Mouse (Mus musculus): ENCODE results near the gene Zranb1. TPM values are rescaled to one million over a fixed set of nuclear protein-coding genes. Genes with fewer than 3 reads are reported as not detected.

Gene Zranb1
- polyA plus RNA-seq, 1 experiment from 2014 or later, result 9.9 TPM

- WGBS, result 87% methylated on average over 9 of the region's 9 CpGs
Observed at GRCm38 (mm10) chr7:132992967-132993615, 62.1 kb downstream of the Zranb1 start.

DNA sequence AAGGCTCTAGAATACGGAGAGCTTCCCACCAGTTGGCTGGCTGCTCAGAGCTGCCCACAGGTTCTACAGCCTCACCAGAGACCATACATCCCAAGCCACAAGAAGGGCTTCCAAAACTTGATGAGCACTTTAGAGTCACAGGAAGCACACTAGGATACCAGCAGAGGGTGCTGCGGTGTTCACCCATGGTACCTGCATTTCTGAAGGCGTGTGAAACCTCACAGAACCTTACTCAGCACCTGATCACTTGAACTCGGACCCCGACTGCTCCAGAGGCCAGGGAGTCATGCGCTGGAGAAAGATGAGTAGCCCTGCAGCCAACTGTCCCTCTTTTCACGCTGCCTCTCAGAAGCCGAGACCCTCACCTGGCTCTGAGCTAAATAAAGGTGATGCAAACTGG lies 63.2 kb downstream of the Zranb1 start:
- Histone ChIP-seq H3K27me3 (ENCODE audit: poor library complexity, severe bottlenecking) (no peaks in the 10 kb centered on the region), H3K9me3 (no peaks in the 10 kb centered on the region), H3K27ac (no peak overlapping the region), H3K36me3 (replicated peaks) (peaks cover 100% of the 10 kb centered on the region), H3K4me1 (no peaks in the 10 kb centered on the region), H3K4me3 (no peak overlapping the region)
- DNase-seq (ENCODE audit: extremely low spot score, low spot score), result peak; percentile 11
- WGBS, result 89% methylated on average over 8 of the region's 8 CpGs

More at GRCm38 (mm10) chr7:132992967-132993615, 62.1 kb downstream of the Zranb1 start:
- no peak overlapping the region for H3K4me3 ChIP-seq
- no peaks in the 10 kb centered on the region for H3K27me3 ChIP-seq (ENCODE audit: poor library complexity, severe bottlenecking)
- no peak overlapping the region for H3K27ac ChIP-seq
- peak; percentile 10 for DNase-seq (ENCODE audit: extremely low spot score, low spot score)
- H3K4me1 ChIP-seq, result no peaks in the 10 kb centered on the region
- H3K9me3 ChIP-seq, result no peaks in the 10 kb centered on the region
- H3K36me3 ChIP-seq (replicated peaks), result peaks cover 100% of the 10 kb centered on the region

- peak; percentile 9 for DNase-seq (ENCODE audit: extremely low spot score, low spot score)
- 87% methylated on average over 6 of the region's 6 CpGs for WGBS
- peaks cover 100% of the 10 kb centered on the region for H3K36me3 ChIP-seq (replicated peaks)
- H3K4me3 ChIP-seq, result no peak overlapping the region
- H3K9me3 ChIP-seq, result no peaks in the 10 kb centered on the region
- H3K27ac ChIP-seq, result no peak overlapping the region
- H3K27me3 ChIP-seq (ENCODE audit: poor library complexity, severe bottlenecking), result no peaks in the 10 kb centered on the region
- H3K4me1 ChIP-seq, result no peaks in the 10 kb centered on the region
Observed at GRCm38 (mm10) chr7:132994628-132995191, 63.8 kb downstream of the Zranb1 start.

- WGBS, result 88% methylated on average over 5 of the region's 5 CpGs
- no peaks in the 10 kb centered on the region for H3K9me3 ChIP-seq
- H3K27me3 ChIP-seq (ENCODE audit: poor library complexity, severe bottlenecking), result no peaks in the 10 kb centered on the region
- peaks cover 100% of the 10 kb centered on the region for H3K36me3 ChIP-seq (replicated peaks)
- no peaks in the 10 kb centered on the region for H3K4me1 ChIP-seq
- no peak overlapping the region for H3K27ac ChIP-seq
- H3K4me3 ChIP-seq, result no peak overlapping the region
- DNase-seq (ENCODE audit: extremely low spot score, low spot score), result no peak
Observed at GRCm38 (mm10) chr7:132996391-132996790, 65.4 kb downstream of the Zranb1 start.

DNA sequence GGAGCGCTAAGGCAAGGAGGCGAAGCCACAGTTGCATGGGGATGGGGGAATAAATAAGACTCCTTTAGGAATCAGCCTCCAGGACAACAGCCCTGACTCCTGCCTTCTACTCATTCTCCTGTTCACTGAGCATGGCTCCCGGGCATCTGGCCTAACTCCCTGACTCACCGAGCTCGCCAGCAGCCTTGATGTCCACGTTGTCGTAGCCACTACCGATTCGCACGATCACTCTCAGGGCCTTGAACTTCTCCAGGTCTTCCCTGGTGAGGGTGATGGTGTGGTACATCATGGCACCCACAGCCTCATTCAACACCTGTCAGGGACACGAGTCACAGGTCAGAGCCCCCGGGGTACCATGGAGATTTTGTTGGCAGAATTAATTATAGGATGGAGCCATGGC lies 67.7 kb downstream of the Zranb1 start:
- H3K9me3 ChIP-seq, result no peaks in the 10 kb centered on the region
- 0 out of 2 replicates have a peak, but pooled peaks cover 1% of the 10 kb centered on the region for H3K4me1 ChIP-seq
- no peak overlapping the region for H3K4me3 ChIP-seq
- 97% methylated on average over 12 of the region's 12 CpGs for WGBS
- H3K27ac ChIP-seq, result no peak overlapping the region
- no peaks in the 10 kb centered on the region for H3K27me3 ChIP-seq (ENCODE audit: poor library complexity, severe bottlenecking)
- no peak for DNase-seq (ENCODE audit: extremely low spot score, low spot score)
- H3K36me3 ChIP-seq (replicated peaks), result peaks cover 98% of the 10 kb centered on the region

GRCm38 (mm10) chr7:132999061-132999460 lies 68.1 kb downstream of the Zranb1 start:
- Histone ChIP-seq H3K9me3 (no peaks in the 10 kb centered on the region), H3K27ac (no peak overlapping the region), H3K36me3 (replicated peaks) (peaks cover 94% of the 10 kb centered on the region), H3K4me1 (0 out of 2 replicates have a peak, but pooled peaks cover 5% of the 10 kb centered on the region), H3K27me3 (ENCODE audit: poor library complexity, severe bottlenecking) (no peaks in the 10 kb centered on the region), H3K4me3 (no peak overlapping the region)
- 95% methylated on average over 11 of the region's 11 CpGs for WGBS
- DNase-seq (ENCODE audit: extremely low spot score, low spot score), result no peak

DNA sequence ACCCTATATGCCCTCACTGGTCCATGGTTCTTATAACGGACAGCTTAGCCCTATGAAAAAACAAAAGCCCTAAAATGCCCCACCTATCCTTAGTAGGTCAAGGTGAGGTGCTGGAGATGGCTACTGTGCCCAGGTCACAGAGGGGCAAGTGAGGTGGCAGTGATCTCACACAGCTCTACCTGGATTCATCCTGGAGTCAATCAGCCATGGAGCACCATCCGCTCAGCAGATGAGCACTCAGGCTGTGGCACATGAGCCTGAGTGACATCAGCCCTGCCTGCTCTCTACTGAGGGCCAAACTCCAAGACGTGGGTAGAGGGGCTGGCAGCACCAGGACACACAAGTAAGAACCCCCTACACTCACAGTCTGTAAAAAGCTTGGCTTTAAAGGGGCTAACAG lies 70.4 kb downstream of the Zranb1 start:
- H3K27me3 ChIP-seq (ENCODE audit: poor library complexity, severe bottlenecking), result no peaks in the 10 kb centered on the region
- DNase-seq (ENCODE audit: extremely low spot score, low spot score), result no peak
- H3K9me3 ChIP-seq, result no peaks in the 10 kb centered on the region
- H3K27ac ChIP-seq, result no peak overlapping the region
- no peak overlapping the region for H3K4me3 ChIP-seq
- 95% methylated on average over 3 of the region's 3 CpGs for WGBS
- peaks cover 85% of the 10 kb centered on the region for H3K36me3 ChIP-seq (replicated peaks)
- peaks cover 22% of the 10 kb centered on the region for H3K4me1 ChIP-seq

DNA sequence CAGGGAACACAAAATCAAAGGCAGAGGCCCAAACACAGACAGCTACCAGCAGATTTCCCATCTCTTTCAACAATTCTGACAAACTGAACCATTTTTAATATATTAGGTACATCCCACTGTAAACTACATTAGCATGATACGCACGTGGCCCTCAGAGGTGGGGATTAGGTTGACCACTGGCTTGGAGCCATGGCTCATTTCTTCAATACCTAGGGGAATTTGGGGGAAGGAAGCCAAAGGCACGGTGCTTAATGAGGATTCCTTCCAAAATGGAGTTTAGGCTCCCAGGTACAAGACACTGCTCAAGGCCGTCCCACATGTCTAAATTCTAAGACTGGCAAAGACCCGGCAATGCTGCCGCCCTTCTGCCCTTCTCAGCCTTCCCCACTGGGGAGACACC lies 71.3 kb downstream of the Zranb1 start:
- no peak for DNase-seq (ENCODE audit: extremely low spot score, low spot score)
- Histone ChIP-seq H3K36me3 (replicated peaks) (peaks cover 77% of the 10 kb centered on the region), H3K27ac (no peak overlapping the region), H3K4me3 (no peak overlapping the region), H3K9me3 (no peaks in the 10 kb centered on the region), H3K27me3 (ENCODE audit: poor library complexity, severe bottlenecking) (no peaks in the 10 kb centered on the region), H3K4me1 (peaks cover 22% of the 10 kb centered on the region)
- 92% methylated on average over 6 of the region's 6 CpGs for WGBS

- Histone ChIP-seq H3K27me3 (ENCODE audit: poor library complexity, severe bottlenecking) (no peaks in the 10 kb centered on the region), H3K4me3 (no peak overlapping the region), H3K27ac (no peak overlapping the region), H3K4me1 (peaks cover 27% of the 10 kb centered on the region), H3K9me3 (no peaks in the 10 kb centered on the region), H3K36me3 (replicated peaks) (peaks cover 75% of the 10 kb centered on the region)
- WGBS, result 58% methylated on average over 3 of the region's 3 CpGs
- no peak for DNase-seq (ENCODE audit: extremely low spot score, low spot score)
Observed at GRCm38 (mm10) chr7:133003421-133003820, 72.5 kb downstream of the Zranb1 start.

GRCm38 (mm10) chr7:133005772-133006171 lies 74.8 kb downstream of the Zranb1 start:
- Histone ChIP-seq H3K9me3 (no peaks in the 10 kb centered on the region), H3K4me3 (no peak overlapping the region), H3K27me3 (ENCODE audit: poor library complexity, severe bottlenecking) (no peaks in the 10 kb centered on the region), H3K36me3 (replicated peaks) (peaks cover 73% of the 10 kb centered on the region), H3K4me1 (peaks cover 39% of the 10 kb centered on the region), H3K27ac (peak overlapping the region; percentile 53)
- WGBS, result 88% methylated on average over 7 of the region's 7 CpGs
- DNase-seq (ENCODE audit: extremely low spot score, low spot score), result no peak

DNA sequence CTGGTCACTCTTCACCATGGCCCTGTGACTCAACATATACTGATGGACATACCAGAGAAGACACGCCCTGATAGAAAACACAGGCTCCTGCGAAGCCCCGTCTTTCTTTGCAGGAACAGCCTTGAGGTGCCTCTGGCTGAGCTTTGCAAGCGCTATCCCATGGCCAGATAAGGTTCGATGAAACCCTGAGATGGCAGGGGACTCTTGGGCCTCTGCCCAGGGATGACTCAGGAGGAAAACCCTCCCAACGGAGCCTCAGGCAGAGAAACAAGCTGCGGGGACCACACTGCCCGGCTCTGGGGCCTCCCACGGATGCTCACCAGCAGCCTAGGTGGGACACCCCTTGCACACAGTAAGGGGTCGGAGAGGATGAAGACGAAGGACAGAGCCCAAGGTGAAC lies 76.4 kb downstream of the Zranb1 start:
- Histone ChIP-seq H3K27me3 (ENCODE audit: poor library complexity, severe bottlenecking) (no peaks in the 10 kb centered on the region), H3K4me1 (peaks cover 55% of the 10 kb centered on the region), H3K27ac (0 out of 2 replicates have a peak overlapping the region, but pooled peaks have one; percentile 0), H3K9me3 (no peaks in the 10 kb centered on the region), H3K36me3 (replicated peaks) (peaks cover 65% of the 10 kb centered on the region), H3K4me3 (no peak overlapping the region)
- WGBS, result 87% methylated on average over 11 of the region's 11 CpGs
- DNase-seq (ENCODE audit: extremely low spot score, low spot score), result no peak

DNA sequence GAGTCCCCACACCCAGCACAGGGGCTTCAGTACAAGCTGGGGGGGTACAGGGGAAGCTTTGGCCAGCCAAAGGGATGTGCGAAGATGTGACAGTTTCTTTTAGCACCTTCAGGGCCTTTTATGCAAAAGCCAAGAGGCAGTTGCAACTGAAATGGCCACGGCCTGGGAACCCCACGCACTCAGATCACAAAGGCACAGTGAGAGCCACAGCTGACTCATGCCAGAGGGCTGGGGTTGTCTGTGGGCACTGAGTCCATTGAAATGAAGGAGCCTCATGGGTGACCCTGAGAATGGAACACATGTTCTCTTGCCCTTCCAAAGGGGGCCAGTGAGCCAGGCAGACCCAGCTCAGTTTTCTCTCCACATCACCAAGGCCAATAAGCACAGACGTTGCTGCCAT lies 77.7 kb downstream of the Zranb1 start:
- peaks cover 61% of the 10 kb centered on the region for H3K36me3 ChIP-seq (replicated peaks)
- no peak overlapping the region for H3K27ac ChIP-seq
- H3K9me3 ChIP-seq, result no peaks in the 10 kb centered on the region
- H3K27me3 ChIP-seq (ENCODE audit: poor library complexity, severe bottlenecking), result no peaks in the 10 kb centered on the region
- no peak overlapping the region for H3K4me3 ChIP-seq
- WGBS, result 90% methylated on average over 4 of the region's 4 CpGs
- DNase-seq (ENCODE audit: extremely low spot score, low spot score), result no peak
- peaks cover 67% of the 10 kb centered on the region for H3K4me1 ChIP-seq

- Histone ChIP-seq H3K36me3 (replicated peaks) (peaks cover 69% of the 10 kb centered on the region), H3K27me3 (ENCODE audit: poor library complexity, severe bottlenecking) (no peaks in the 10 kb centered on the region), H3K27ac (no peak overlapping the region), H3K4me1 (peaks cover 67% of the 10 kb centered on the region), H3K9me3 (no peaks in the 10 kb centered on the region), H3K4me3 (no peak overlapping the region)
- DNase-seq (ENCODE audit: extremely low spot score, low spot score), result no peak
- WGBS, result 92% methylated on average over 8 of the region's 8 CpGs
Observed at GRCm38 (mm10) chr7:133009676-133010075, 78.7 kb downstream of the Zranb1 start.

Measured in forebrain, embryonic 10.5 days (tissue).